Mouse (Mus musculus) intestine, embryonic 14.5 days (tissue): Measurements from ENCODE around the gene Fitm2. TPM values are rescaled to one million over a fixed set of nuclear protein-coding genes. Genes with fewer than 3 reads are reported as not detected.
A peak's percentile ranks its signal among the peaks of the same experiment; 100 is the strongest.

Source experiments
- ATAC-seq: fragments of 200-750 bp; cut with Nextera tagmentation; replicated peaks from 2 replicates; pipeline ENCODE4 v1.8.0; 2017; ENCODE audit warnings: low read depth, moderate number of reproducible peaks, moderate TSS enrichment, moderate library complexity; ENCODE audit not compliant: low FRiP score, low TSS enrichment
- DNase-seq: peaks from one replicate; pipeline ENCODE4 v3.0.0-alpha.2; 2018; ENCODE audit warnings: low spot score
- H3K27ac ChIP-seq: fragments of 300-500 bp; sonication (generic); 2 replicates; pipeline ENCODE4 v1.5.1; 2014; ENCODE audit warnings: low read depth, mild to moderate bottlenecking, control low read depth
- H3K27me3 ChIP-seq: fragments of 300-500 bp; sonication (generic); replicated peaks from 2 replicates; pipeline ENCODE4 v1.6.1; 2014; ENCODE audit warnings: low read length, control low read depth; ENCODE audit not compliant: control insufficient read depth, insufficient read depth
- H3K36me3 ChIP-seq: fragments of 300-500 bp; sonication (generic); 2 replicates; pipeline ENCODE4 v1.6.1; 2014; ENCODE audit warnings: low read length, control low read depth; ENCODE audit not compliant: control insufficient read depth, insufficient read depth
- H3K4me1 ChIP-seq: fragments of 300-500 bp; sonication (generic); replicated peaks from 2 replicates; pipeline ENCODE4 v1.6.1; 2014; ENCODE audit warnings: low read length, control low read depth, mixed read lengths; ENCODE audit not compliant: control insufficient read depth, insufficient read depth
- H3K4me2 ChIP-seq: fragments of 300-500 bp; sonication (generic); 2 replicates; pipeline ENCODE4 v1.6.1; 2014; ENCODE audit warnings: low read length
- H3K4me3 ChIP-seq: fragments of 300-500 bp; sonication (generic); 2 replicates; pipeline ENCODE4 v1.5.1; 2014; ENCODE audit warnings: low read depth, low read length, control low read depth, mixed read lengths
- H3K9ac ChIP-seq: fragments of 300-500 bp; sonication (generic); 2 replicates; pipeline ENCODE4 v1.6.1; 2014; ENCODE audit warnings: mild to moderate bottlenecking, low read length
- H3K9me3 ChIP-seq: fragments of 300-500 bp; sonication (generic); 2 replicates; pipeline ENCODE4 v1.6.1; 2016; ENCODE audit warnings: low read length, control low read depth; ENCODE audit not compliant: control insufficient read depth
- WGBS: fragments of 180-500 bp; shearing (Covaris S2); extraction: QIAGEN DNeasy Blood & Tissue Kit; methylation state at CpG from one replicate; pipeline ENCODE4 v1.1.7; 2014; 5-methylcytosine and 5-hydroxymethylcytosine counted together
- polyA plus RNA-seq: library from polyadenylated mRNA; unstranded; fragments of >200 nt; fragmentation: Nextera tagmentation; extraction: Ambion mirVana; gene quantifications from 2 replicates; pipeline ENCODE4 v1.2.1, GENCODE M21; 2014

Fitm2 gene
- polyA plus RNA-seq, 1 experiment from 2014 or later, result 10.7 TPM

DNA sequence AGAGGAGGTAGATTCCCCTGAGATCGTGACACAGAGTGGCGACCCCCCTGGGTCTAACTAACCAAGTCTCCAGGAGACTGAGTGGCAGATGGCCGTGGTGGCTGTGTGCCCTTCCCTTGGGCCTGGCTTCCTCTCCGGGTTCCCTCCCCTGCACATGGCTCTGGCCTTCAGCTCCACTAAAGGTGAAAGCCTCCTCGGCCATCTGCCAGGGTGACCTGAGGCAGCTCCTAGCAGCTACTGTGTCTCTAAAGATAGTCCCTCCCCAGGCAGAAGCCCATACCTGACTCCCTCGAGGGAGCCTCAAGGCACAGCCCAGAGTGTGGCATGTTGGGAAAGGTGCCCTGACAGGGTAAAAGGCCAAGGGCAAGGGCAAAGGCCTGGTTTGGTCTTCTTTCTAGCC is 28.9 kb downstream of the Fitm2 start:
- Histone ChIP-seq H3K4me3 (no peak overlapping the region), H3K4me1 (0 out of 2 replicates have a peak, but pooled peaks cover under 1% of the 10 kb centered on the region), H3K36me3 (no peaks in the 10 kb centered on the region), H3K9me3 (no peaks in the 10 kb centered on the region), H3K9ac (no peak overlapping the region), H3K27me3 (peaks cover 14% of the 10 kb centered on the region), H3K4me2 (no peak overlapping the region), H3K27ac (no peak overlapping the region)
- WGBS, result 66% methylated on average over 6 of the region's 6 CpGs
- no peak for DNase-seq
- ATAC-seq, result no peak

DNA sequence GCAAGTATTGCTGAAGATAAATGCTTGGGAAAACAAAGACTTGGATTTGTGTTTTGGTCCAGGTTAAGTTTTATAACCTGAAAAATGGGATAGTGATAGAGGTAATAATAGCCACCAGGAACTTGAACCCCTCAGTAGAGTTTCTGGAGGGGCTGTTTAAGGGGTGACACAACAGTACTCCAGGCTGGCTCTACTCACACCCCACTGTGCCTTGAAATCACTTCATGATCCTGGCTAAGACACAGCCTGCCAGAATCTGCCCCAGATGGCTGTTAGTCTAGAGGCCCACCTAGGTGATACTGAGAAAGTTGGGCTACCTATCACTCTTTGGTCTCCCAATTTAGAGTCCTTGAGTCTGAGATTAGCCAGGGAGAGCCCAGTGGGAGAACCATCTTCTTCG is 32.9 kb downstream of the Fitm2 start:
- 70% methylated on average over 1 of the region's 1 CpGs for WGBS
- Histone ChIP-seq H3K27ac (no peak overlapping the region), H3K4me2 (peak overlapping the region; percentile 54; the same call in 1 of the 2 replicates), H3K9ac (no peak overlapping the region), H3K27me3 (peaks cover 22% of the 10 kb centered on the region), H3K4me1 (0 out of 2 replicates have a peak, but pooled peaks cover 5% of the 10 kb centered on the region), H3K9me3 (no peaks in the 10 kb centered on the region), H3K4me3 (peak overlapping the region; percentile 34; the same call in 1 of the 2 replicates), H3K36me3 (no peaks in the 10 kb centered on the region)
- ATAC-seq (no peak), DNase-seq (no peak)

DNA sequence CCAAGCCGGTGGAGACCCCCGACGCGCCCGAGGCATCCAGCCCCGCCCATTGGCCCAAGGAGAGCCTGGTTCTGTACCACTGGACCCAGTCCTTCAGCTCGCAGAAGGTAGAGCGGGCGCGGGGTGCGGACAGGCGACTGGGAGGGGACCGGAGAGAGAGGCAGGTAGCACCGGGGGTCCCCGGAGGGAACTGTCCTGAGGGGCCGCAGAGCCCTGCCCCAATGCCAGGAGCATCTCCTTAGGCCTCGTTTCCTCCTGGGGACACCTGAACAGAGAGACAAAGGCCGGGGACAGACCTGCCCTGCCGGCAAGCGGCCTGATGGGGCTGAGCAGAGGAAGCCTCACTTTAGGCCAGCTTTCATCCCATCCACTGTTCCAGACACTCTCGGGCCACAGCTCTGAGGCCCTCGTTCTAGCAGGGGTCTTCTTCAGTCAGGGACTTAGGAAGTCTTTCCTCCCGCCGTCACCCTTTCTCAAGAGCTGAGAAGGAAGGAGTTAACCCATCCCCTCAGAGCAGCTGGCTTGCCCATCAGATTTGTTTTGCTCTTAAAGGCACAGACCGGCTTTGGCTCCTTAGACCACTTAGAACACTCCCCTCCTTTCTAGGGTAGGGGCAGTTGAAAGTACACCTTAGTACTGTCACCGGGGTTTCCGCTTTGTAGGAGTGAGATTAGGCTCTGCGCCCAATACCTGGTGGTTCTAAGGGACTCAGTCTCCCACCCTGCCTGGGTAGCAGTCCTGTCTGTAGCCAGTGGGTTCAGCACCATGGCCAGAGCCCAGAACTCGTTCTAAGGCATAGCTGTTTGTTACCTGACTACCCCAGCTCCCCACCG is 33.6 kb downstream of the Fitm2 start:
- H3K27me3 ChIP-seq, result peaks cover 22% of the 10 kb centered on the region
- ATAC-seq, result no peak
- H3K36me3 ChIP-seq, result no peaks in the 10 kb centered on the region
- peak overlapping the region; percentile 23 for H3K9ac ChIP-seq
- H3K4me2 ChIP-seq, result peak overlapping the region; percentile 54
- peak overlapping the region; percentile 34 for H3K4me3 ChIP-seq
- WGBS, result 2% methylated on average over 29 of the region's 30 CpGs
- no peak overlapping the region; the same call in 1 of the 2 replicates for H3K27ac ChIP-seq
- 0 out of 2 replicates have a peak, but pooled peaks cover 5% of the 10 kb centered on the region for H3K4me1 ChIP-seq
- H3K9me3 ChIP-seq, result no peaks in the 10 kb centered on the region
- peak; percentile 86 for DNase-seq

- 1% methylated on average over 14 of the region's 18 CpGs for WGBS
- peaks cover 22% of the 10 kb centered on the region for H3K27me3 ChIP-seq
- H3K36me3 ChIP-seq, result no peaks in the 10 kb centered on the region
- peak within 1 kb of the TSS; percentile 34 for H3K4me3 ChIP-seq
- H3K4me1 ChIP-seq, result 0 out of 2 replicates have a peak, but pooled peaks cover 5% of the 10 kb centered on the region
- ATAC-seq (0 out of 2 replicates have a peak, but pooled peaks have one; percentile 23), DNase-seq (no peak)
- H3K9me3 ChIP-seq, result no peaks in the 10 kb centered on the region
- no peak within 1 kb of the TSS; the same call in 1 of the 2 replicates for H3K27ac ChIP-seq
- peak within 1 kb of the TSS; percentile 23 for H3K9ac ChIP-seq
- H3K4me2 ChIP-seq, result peak within 1 kb of the TSS; percentile 54
Measured at GRCm38 (mm10) chr2:163438246-163438618, 34.2 kb downstream of the Fitm2 start, which contains the start of gene Gdap1l1. TSS of gene Gdap1l1 (plus strand) at chr2:163438476.

- ATAC-seq, result no peak
- 0 out of 2 replicates have a peak, but pooled peaks cover 5% of the 10 kb centered on the region for H3K4me1 ChIP-seq
- no peak overlapping the region for H3K27ac ChIP-seq
- DNase-seq, result no peak
- H3K4me2 ChIP-seq, result no peak overlapping the region
- H3K4me3 ChIP-seq, result no peak overlapping the region
- H3K9me3 ChIP-seq, result no peaks in the 10 kb centered on the region
- 43% methylated on average over 4 of the region's 4 CpGs for WGBS
- H3K9ac ChIP-seq, result no peak overlapping the region
- peaks cover 22% of the 10 kb centered on the region for H3K27me3 ChIP-seq
- no peaks in the 10 kb centered on the region for H3K36me3 ChIP-seq
Measured at GRCm38 (mm10) chr2:163437800-163438199, 34.6 kb downstream of the Fitm2 start.

- ATAC-seq (no peak), DNase-seq (no peak)
- Histone ChIP-seq H3K27me3 (peaks cover 13% of the 10 kb centered on the region), H3K4me2 (no peak overlapping the region), H3K9me3 (no peaks in the 10 kb centered on the region), H3K36me3 (no peaks in the 10 kb centered on the region), H3K9ac (no peak overlapping the region), H3K4me1 (0 out of 2 replicates have a peak, but pooled peaks cover 5% of the 10 kb centered on the region), H3K27ac (no peak overlapping the region), H3K4me3 (no peak overlapping the region)
- 19% methylated on average over 4 of the region's 4 CpGs for WGBS
Measured at GRCm38 (mm10) chr2:163433971-163434370, 38.5 kb downstream of the Fitm2 start.

GRCm38 (mm10) chr2:163431289-163431688 is 41.1 kb downstream of the Fitm2 start:
- Histone ChIP-seq H3K4me1 (no peaks in the 10 kb centered on the region), H3K4me3 (no peak overlapping the region), H3K27ac (no peak overlapping the region), H3K36me3 (no peaks in the 10 kb centered on the region), H3K9me3 (no peaks in the 10 kb centered on the region), H3K9ac (no peak overlapping the region), H3K4me2 (no peak overlapping the region), H3K27me3 (no peaks in the 10 kb centered on the region)
- ATAC-seq (no peak), DNase-seq (no peak)
- 85% methylated on average over 9 of the region's 9 CpGs for WGBS

DNA sequence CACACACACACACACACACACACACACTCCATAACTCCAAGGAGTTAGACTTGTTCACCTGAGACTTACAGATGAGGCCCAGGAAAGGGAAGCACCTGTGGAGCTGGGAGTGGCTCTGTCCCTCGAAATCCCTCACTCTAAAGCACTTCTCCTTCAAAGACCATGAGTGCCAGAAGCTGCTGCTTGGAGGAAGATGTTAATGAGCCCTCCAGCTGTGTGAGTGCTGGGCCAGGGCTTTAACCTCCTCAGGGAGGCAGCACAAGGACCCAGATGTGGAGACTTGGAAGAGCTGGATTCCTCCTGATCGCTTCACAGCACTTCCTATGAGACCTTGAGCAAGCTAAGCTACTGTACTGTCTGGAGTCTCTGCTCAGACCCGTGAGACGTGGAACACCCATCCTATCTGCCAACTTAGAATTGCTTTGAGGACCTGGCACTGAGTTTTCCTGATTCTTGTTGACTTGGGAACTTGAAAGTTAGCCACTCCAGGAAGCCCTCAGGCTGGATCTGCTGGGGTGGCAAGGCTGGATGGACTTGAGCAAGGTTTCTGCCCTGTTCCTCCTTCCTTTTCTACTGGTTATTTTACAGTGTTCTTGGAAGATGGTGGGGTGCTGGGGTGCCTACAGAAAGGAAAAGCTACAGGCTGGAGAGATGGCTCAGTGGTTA is 44.0 kb downstream of the Fitm2 start:
- ATAC-seq, result no peak
- no peak overlapping the region for H3K4me3 ChIP-seq
- no peak overlapping the region for H3K27ac ChIP-seq
- no peak overlapping the region for H3K4me2 ChIP-seq
- H3K36me3 ChIP-seq, result no peaks in the 10 kb centered on the region
- WGBS, result 37% methylated on average over 4 of the region's 4 CpGs
- H3K9ac ChIP-seq, result no peak overlapping the region
- H3K4me1 ChIP-seq, result no peaks in the 10 kb centered on the region
- DNase-seq, result no peak
- no peaks in the 10 kb centered on the region for H3K27me3 ChIP-seq
- H3K9me3 ChIP-seq, result no peaks in the 10 kb centered on the region
